Mouse (Mus musculus) stomach, postnatal 0 days (tissue): ENCODE data around the gene Lct.

ENCODE experiments used
- CTCF ChIP-seq: IDR thresholded peaks from 2 replicates; pipeline ENCODE4 v1.5.1; 2016; ENCODE audit warnings: antibody characterized with exemption, low read depth, mild to moderate bottlenecking, moderate library complexity
- EP300 ChIP-seq: optimal IDR thresholded peaks from 2 replicates; pipeline ENCODE3; 2016; ENCODE audit warnings: antibody characterized with exemption

DNA sequence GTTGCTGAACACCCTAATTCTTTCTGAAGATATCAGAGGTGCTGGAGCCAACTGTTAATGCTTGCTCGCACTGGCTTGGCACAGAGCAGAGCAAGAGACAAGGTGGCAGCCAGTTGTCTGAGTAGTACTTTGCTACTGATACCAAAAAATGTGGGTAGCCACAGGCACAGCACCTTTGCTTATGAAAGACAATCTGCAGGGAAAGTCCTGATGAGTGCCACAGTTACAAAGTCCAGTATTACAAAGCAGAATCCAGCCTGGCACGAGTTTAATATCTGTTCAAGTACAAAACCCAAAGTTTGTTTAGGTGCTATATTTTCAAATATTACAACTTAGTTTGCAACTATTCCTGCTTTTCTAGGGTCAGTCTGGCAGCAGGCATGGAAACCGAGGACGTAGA is 92.9 kb downstream of the Lct start:
- TF ChIP-seq EP300 (no peak), CTCF (no peak)
